Mouse (Mus musculus): ENCODE measurements around the gene Macrod1.

- TF ChIP-seq CTCF (IDR thresholded peaks at IDR 0.05; ENCODE audit: low read depth, low read length) (no peak), GATA1 (IDR thresholded peaks at IDR 0.05; ENCODE audit: borderline replicate concordance, low read length) (no peak)
Observed at GRCm38 (mm10) chr19:7148096-7148495, 91.5 kb downstream of the Macrod1 start.
